Mouse (Mus musculus) embryonic facial prominence, embryonic 15.5 days (tissue): ENCODE results near the gene Pm20d1. TPM values are rescaled to one million over a fixed set of nuclear protein-coding genes. Genes with fewer than 3 reads are reported as not detected.
"Not testable (repeated sequence)": the region's sequence is repeated elsewhere in the genome, so short reads cannot be mapped to it uniquely, and the experiment has no call there.

Experiments
- ATAC-seq: fragments of 200-750 bp; cut with Nextera tagmentation; 2 replicates; pipeline ENCODE4 v1.8.0; 2017; ENCODE audit warnings: low read depth, moderate TSS enrichment; ENCODE audit not compliant: insufficient number of reproducible peaks, low FRiP score, low TSS enrichment
- H3K27ac ChIP-seq: fragments of 300-500 bp; sonication (generic); replicated peaks from 2 replicates; pipeline ENCODE4 v1.5.1; 2015; ENCODE audit warnings: mild to moderate bottlenecking, inconsistent platforms
- H3K27me3 ChIP-seq: fragments of 300-500 bp; sonication (generic); 2 replicates; pipeline ENCODE4 v1.6.1; 2015; ENCODE audit warnings: inconsistent platforms
- H3K36me3 ChIP-seq: fragments of 300-500 bp; sonication (generic); 2 replicates; pipeline ENCODE4 v1.6.1; 2015; ENCODE audit warnings: mild to moderate bottlenecking, inconsistent platforms
- H3K4me1 ChIP-seq: fragments of 300-500 bp; sonication (generic); 2 replicates; pipeline ENCODE4 v1.6.1; 2015; ENCODE audit warnings: inconsistent platforms
- H3K4me2 ChIP-seq: fragments of 300-500 bp; sonication (generic); replicated peaks from 2 replicates; pipeline ENCODE4 v1.6.1; 2015; ENCODE audit warnings: mild to moderate bottlenecking, inconsistent platforms
- H3K4me3 ChIP-seq: fragments of 300-500 bp; sonication (generic); replicated peaks from 2 replicates; pipeline ENCODE4 v1.5.1; 2015; ENCODE audit warnings: mild to moderate bottlenecking, inconsistent platforms
- H3K9ac ChIP-seq: fragments of 300-500 bp; sonication (generic); 2 replicates; pipeline ENCODE4 v1.6.1; 2015; ENCODE audit warnings: inconsistent platforms
- H3K9me3 ChIP-seq: fragments of 300-500 bp; sonication (generic); replicated peaks from 2 replicates; pipeline ENCODE4 v1.6.1; 2016; ENCODE audit warnings: inconsistent platforms
- WGBS: fragments of 180-500 bp; shearing (Covaris S2); methylation state at CpG from one replicate; pipeline ENCODE4 v1.1.7; 2015; 5-methylcytosine and 5-hydroxymethylcytosine counted together
- polyA plus RNA-seq: library from polyadenylated mRNA; unstranded; fragments of >200 nt; fragmentation: Nextera tagmentation; extraction: Ambion mirVana; gene quantifications from 2 replicates; pipeline ENCODE4 v1.2.1, GENCODE M21; 2015

Pm20d1 gene
- polyA plus RNA-seq, 1 experiment from 2014 or later, result 1.2 TPM

- 0 out of 2 replicates have a peak overlapping the region, but pooled peaks have one; percentile 28 for H3K27ac ChIP-seq
- H3K36me3 ChIP-seq, H3K4me3 ChIP-seq, H3K27me3 ChIP-seq, H3K9me3 ChIP-seq, ATAC-seq, H3K4me1 ChIP-seq, H3K4me2 ChIP-seq, H3K9ac ChIP-seq: not testable (repeated sequence)
- WGBS, result 68% methylated on average over 8 of the region's 9 CpGs
Measured at GRCm38 (mm10) chr1:131820353-131820752, 23.2 kb downstream of the Pm20d1 start.

- H3K4me1 ChIP-seq, result no peaks in the 10 kb centered on the region
- no peak for ATAC-seq
- H3K4me2 ChIP-seq, result no peak overlapping the region
- H3K9me3 ChIP-seq, result 0 out of 2 replicates have a peak, but pooled peaks cover 3% of the 10 kb centered on the region
- WGBS, result 61% methylated on average over 10 of the region's 10 CpGs
- H3K36me3 ChIP-seq, result no peaks in the 10 kb centered on the region
- H3K4me3 ChIP-seq, result no peak overlapping the region
- H3K27me3 ChIP-seq, result no peaks in the 10 kb centered on the region
- no peak overlapping the region for H3K9ac ChIP-seq
- 0 out of 2 replicates have a peak overlapping the region, but pooled peaks have one; percentile 28 for H3K27ac ChIP-seq
Measured at GRCm38 (mm10) chr1:131820887-131821328, 23.7 kb downstream of the Pm20d1 start.

- 67% methylated on average over 8 of the region's 8 CpGs for WGBS
Measured at GRCm38 (mm10) chr1:131822292-131822691, 25.1 kb downstream of the Pm20d1 start.

GRCm38 (mm10) chr1:131822856-131823492 lies 25.8 kb downstream of the Pm20d1 start:
- H3K4me3 ChIP-seq, result no peak overlapping the region
- no peak overlapping the region for H3K4me2 ChIP-seq
- H3K36me3 ChIP-seq, result no peaks in the 10 kb centered on the region
- H3K27ac ChIP-seq, result no peak overlapping the region
- H3K27me3 ChIP-seq, result no peaks in the 10 kb centered on the region
- ATAC-seq, result no peak
- H3K4me1 ChIP-seq, result peaks cover 4% of the 10 kb centered on the region; the same call in 1 of the 2 replicates
- 0 out of 2 replicates have a peak, but pooled peaks cover 3% of the 10 kb centered on the region for H3K9me3 ChIP-seq
- WGBS, result 87% methylated on average over 1 of the region's 1 CpGs
- H3K9ac ChIP-seq, result no peak overlapping the region

More at GRCm38 (mm10) chr1:131822292-131822691, 25.1 kb downstream of the Pm20d1 start:
- Histone ChIP-seq H3K4me2 (no peak overlapping the region), H3K9me3 (0 out of 2 replicates have a peak, but pooled peaks cover 3% of the 10 kb centered on the region), H3K36me3 (no peaks in the 10 kb centered on the region), H3K27ac (no peak overlapping the region), H3K9ac (no peak overlapping the region), H3K27me3 (no peaks in the 10 kb centered on the region), H3K4me3 (no peak overlapping the region), H3K4me1 (peaks cover 3% of the 10 kb centered on the region; the same call in 1 of the 2 replicates)
- no peak for ATAC-seq

- WGBS, result 61% methylated on average over 5 of the region's 5 CpGs
- no peaks in the 10 kb centered on the region for H3K27me3 ChIP-seq
- H3K36me3 ChIP-seq, result no peaks in the 10 kb centered on the region
- no peak overlapping the region for H3K4me3 ChIP-seq
- no peak overlapping the region for H3K4me2 ChIP-seq
- 0 out of 2 replicates have a peak, but pooled peaks cover 3% of the 10 kb centered on the region for H3K9me3 ChIP-seq
- peaks cover 6% of the 10 kb centered on the region for H3K4me1 ChIP-seq
- ATAC-seq, result no peak
- H3K27ac ChIP-seq, result no peak overlapping the region
- no peak overlapping the region for H3K9ac ChIP-seq
Measured at GRCm38 (mm10) chr1:131823563-131823962, 26.4 kb downstream of the Pm20d1 start.

GRCm38 (mm10) chr1:131824528-131825181 lies 27.5 kb downstream of the Pm20d1 start:
- no peaks in the 10 kb centered on the region for H3K9me3 ChIP-seq
- 79% methylated on average over 11 of the region's 11 CpGs for WGBS

GRCm38 (mm10) chr1:131827207-131827786 lies 30.1 kb downstream of the Pm20d1 start, which contains the start of gene Slc41a1:
Gene Slc41a1, plus strand, starts transcription at chr1:131827493.
- Histone ChIP-seq H3K4me2 (peak within 1 kb of the TSS; percentile 80), H3K36me3 (no peaks in the 10 kb centered on the region), H3K27me3 (no peaks in the 10 kb centered on the region), H3K4me3 (peak within 1 kb of the TSS; percentile 89), H3K9ac (peak within 1 kb of the TSS; percentile 76), H3K9me3 (no peaks in the 10 kb centered on the region), H3K4me1 (peaks cover 34% of the 10 kb centered on the region), H3K27ac (peak within 1 kb of the TSS; percentile 90)
- 1% methylated on average over 25 of the region's 25 CpGs for WGBS
- ATAC-seq, result peak; percentile 60

More at GRCm38 (mm10) chr1:131824528-131825181, 27.5 kb downstream of the Pm20d1 start:
- H3K27me3 ChIP-seq, result no peaks in the 10 kb centered on the region
- ATAC-seq, result no peak
- no peak overlapping the region for H3K4me3 ChIP-seq
- no peaks in the 10 kb centered on the region for H3K36me3 ChIP-seq
- peaks cover 17% of the 10 kb centered on the region for H3K4me1 ChIP-seq
- no peak overlapping the region for H3K9ac ChIP-seq
- H3K27ac ChIP-seq, result no peak overlapping the region
- no peak overlapping the region for H3K4me2 ChIP-seq

GRCm38 (mm10) chr1:131827787-131828258 lies 30.6 kb downstream of the Pm20d1 start:
- Histone ChIP-seq H3K4me1 (peaks cover 39% of the 10 kb centered on the region), H3K27ac (peak overlapping the region; percentile 90), H3K4me3 (peak overlapping the region; percentile 89), H3K9ac (peak overlapping the region; percentile 76), H3K4me2 (peak overlapping the region; percentile 80), H3K36me3 (0 out of 2 replicates have a peak, but pooled peaks cover 3% of the 10 kb centered on the region), H3K9me3 (no peaks in the 10 kb centered on the region), H3K27me3 (no peaks in the 10 kb centered on the region)
- under 1% methylated on average over 36 of the region's 36 CpGs for WGBS
- peak; percentile 94 for ATAC-seq

- peak; percentile 55 for ATAC-seq
- Histone ChIP-seq H3K4me2 (peak overlapping the region; percentile 80), H3K27ac (peak overlapping the region; percentile 90), H3K9ac (peak overlapping the region; percentile 76), H3K9me3 (no peaks in the 10 kb centered on the region), H3K4me1 (peaks cover 44% of the 10 kb centered on the region), H3K27me3 (no peaks in the 10 kb centered on the region), H3K36me3 (peaks cover 6% of the 10 kb centered on the region; the same call in 1 of the 2 replicates), H3K4me3 (peak overlapping the region; percentile 89)
- under 1% methylated on average over 21 of the region's 22 CpGs for WGBS
Measured at GRCm38 (mm10) chr1:131828297-131829126, 31.3 kb downstream of the Pm20d1 start.

- Histone ChIP-seq H3K9ac (peak overlapping the region; percentile 16; the same call in 1 of the 2 replicates), H3K4me1 (peaks cover 52% of the 10 kb centered on the region), H3K27ac (no peak overlapping the region), H3K27me3 (no peaks in the 10 kb centered on the region), H3K4me3 (peak overlapping the region; percentile 89), H3K9me3 (no peaks in the 10 kb centered on the region), H3K36me3 (peaks cover 7% of the 10 kb centered on the region; the same call in 1 of the 2 replicates), H3K4me2 (peak overlapping the region; percentile 80)
- ATAC-seq, result no peak
- 42% methylated on average over 5 of the region's 5 CpGs for WGBS
Measured at GRCm38 (mm10) chr1:131829279-131829678, 32.1 kb downstream of the Pm20d1 start.
